Mouse (Mus musculus): Measurements from ENCODE around the gene Erc2. TPM values are rescaled to one million over a fixed set of nuclear protein-coding genes. Genes with fewer than 3 reads are reported as not detected.

The Erc2 gene
- polyA plus RNA-seq, 1 experiment = 0.53 TPM

DNA sequence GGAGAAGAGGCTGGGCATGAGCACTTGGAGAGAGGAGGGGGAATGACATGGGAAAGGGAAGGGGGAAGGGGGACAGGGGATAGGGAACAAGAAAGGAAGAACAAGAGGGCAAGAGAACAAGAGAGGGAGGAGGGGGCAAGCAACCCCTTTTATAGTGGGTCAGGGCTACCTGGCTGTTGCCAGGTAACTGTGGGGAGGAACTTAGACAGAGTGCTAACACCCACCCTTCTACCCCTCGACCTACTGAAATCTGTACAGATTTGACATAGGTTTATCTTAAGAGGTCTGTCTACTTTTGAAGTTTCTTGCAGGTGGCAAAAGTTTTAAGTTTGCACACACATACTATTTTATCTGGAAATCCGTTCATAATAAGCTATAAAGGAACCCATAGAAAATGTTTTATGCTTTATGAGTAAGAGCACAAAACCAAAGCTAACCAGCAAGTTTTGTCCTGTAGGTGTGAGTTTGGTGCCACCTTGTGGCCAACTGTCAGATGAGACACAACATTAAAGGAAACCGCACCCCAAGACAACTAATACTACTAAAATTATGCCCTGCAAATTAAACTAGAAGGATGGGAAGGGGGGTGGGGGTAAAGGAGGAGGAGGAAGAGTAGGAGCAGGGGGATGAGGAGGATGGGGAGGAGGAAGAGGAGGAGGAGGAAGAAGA is 119.2 kb downstream of the Erc2 start:
- H3ac ChIP-seq (ENCODE audit: control insufficient read depth, insufficient read length) = no peak overlapping the region
- no peak for TF ChIP-seq USF1 (IDR thresholded peaks at IDR 0.05; ENCODE audit: low read depth)
- no peak for TF ChIP-seq CEBPB (IDR thresholded peaks at IDR 0.05; ENCODE audit: insufficient read depth, poor library complexity, severe bottlenecking)
- TF ChIP-seq SRF (IDR thresholded peaks at IDR 0.05; ENCODE audit: control insufficient read depth, insufficient read length, low read depth) = no peak
- no peak for TF ChIP-seq MYOG (IDR thresholded peaks at IDR 0.05; ENCODE audit: control insufficient read depth in 1 of 3, insufficient read depth in 1 of 3, insufficient read length in 2 of 3, low read depth in 2 of 3)
- TF ChIP-seq TCF3 (IDR thresholded peaks at IDR 0.05; ENCODE audit: insufficient read length, low read depth) = no peak
- TF ChIP-seq POLR2A (IDR thresholded peaks at IDR 0.05; ENCODE audit: insufficient read length, low read depth) = no peak
- no peak for TF ChIP-seq TCF12 (IDR thresholded peaks at IDR 0.05; ENCODE audit: insufficient read depth, poor library complexity, severe bottlenecking)
- TF ChIP-seq MYOD1 (IDR thresholded peaks at IDR 0.05; ENCODE audit: control insufficient read depth in 1 of 3, insufficient read length in 2 of 3, low read depth in 2 of 3) = no peak
- TF ChIP-seq POLR2AphosphoS2 (IDR thresholded peaks at IDR 0.05; ENCODE audit: insufficient read length, low read depth) = no peak
- TF ChIP-seq REST (IDR thresholded peaks at IDR 0.05; ENCODE audit: insufficient read depth, insufficient read length) = no peak
- no peak for TF ChIP-seq MAX (IDR thresholded peaks at IDR 0.05; ENCODE audit: low read depth)
- no peak for TF ChIP-seq E2F4 (IDR thresholded peaks at IDR 0.05; ENCODE audit: insufficient read depth)

DNA sequence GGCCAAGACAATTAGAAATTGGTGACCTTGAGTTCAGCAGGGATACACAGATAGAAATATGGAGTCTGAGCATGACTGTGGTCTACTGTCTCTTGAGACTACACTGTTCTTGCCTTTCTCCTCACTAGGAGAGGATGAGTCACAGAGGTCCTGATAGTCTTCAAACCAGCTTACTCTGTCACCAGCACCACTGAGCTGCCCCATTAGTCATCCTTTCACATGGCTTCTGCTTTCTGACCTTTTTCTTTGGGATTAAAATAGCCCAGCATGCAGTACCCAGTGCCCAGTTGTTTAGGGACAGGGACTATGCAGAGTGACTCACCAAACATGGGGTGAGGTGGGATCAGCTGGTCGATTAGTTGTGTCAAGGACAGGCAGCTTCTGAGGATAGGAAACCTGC is 132.1 kb downstream of the Erc2 start:
- no peaks in the 10 kb centered on the region for H3K79me2 ChIP-seq (ENCODE audit: control insufficient read depth, insufficient read depth)
- H3K4me3 ChIP-seq = no peak overlapping the region
- H3K36me3 ChIP-seq (ENCODE audit: control insufficient read depth, insufficient read depth) = no peaks in the 10 kb centered on the region
- no peak for TF ChIP-seq MYOG (IDR thresholded peaks at IDR 0.05; ENCODE audit: control insufficient read depth in 1 of 3, insufficient read depth in 1 of 3, insufficient read length in 2 of 3, low read depth in 2 of 3)
- no peak for TF ChIP-seq MAX (IDR thresholded peaks at IDR 0.05; ENCODE audit: low read depth)
- no peak for TF ChIP-seq USF1 (IDR thresholded peaks at IDR 0.05; ENCODE audit: low read depth)
- no peak for TF ChIP-seq POLR2A (IDR thresholded peaks at IDR 0.05; ENCODE audit: insufficient read length, low read depth)
- TF ChIP-seq MYOD1 (IDR thresholded peaks at IDR 0.05; ENCODE audit: control insufficient read depth in 1 of 3, insufficient read length in 2 of 3, low read depth in 2 of 3) = no peak
- no peak for TF ChIP-seq SRF (IDR thresholded peaks at IDR 0.05; ENCODE audit: control insufficient read depth, insufficient read length, low read depth)
- no peak for TF ChIP-seq E2F4 (IDR thresholded peaks at IDR 0.05; ENCODE audit: insufficient read depth)
- TF ChIP-seq POLR2AphosphoS2 (IDR thresholded peaks at IDR 0.05; ENCODE audit: insufficient read length, low read depth) = no peak
- TF ChIP-seq TCF12 (IDR thresholded peaks at IDR 0.05; ENCODE audit: insufficient read depth, poor library complexity, severe bottlenecking) = no peak
- TF ChIP-seq REST (IDR thresholded peaks at IDR 0.05; ENCODE audit: insufficient read depth, insufficient read length) = no peak
- no peak for TF ChIP-seq TCF3 (IDR thresholded peaks at IDR 0.05; ENCODE audit: insufficient read length, low read depth)
- TF ChIP-seq CEBPB (IDR thresholded peaks at IDR 0.05; ENCODE audit: insufficient read depth, poor library complexity, severe bottlenecking) = no peak
- no peak overlapping the region for H3K4me2 ChIP-seq (ENCODE audit: low read depth)
- no peak overlapping the region for H3ac ChIP-seq (ENCODE audit: control insufficient read depth, insufficient read length)
- H3K27me3 ChIP-seq (ENCODE audit: control insufficient read depth, insufficient read depth, insufficient read length) = no peaks in the 10 kb centered on the region

More for the DNA sequence above, 119.2 kb downstream of the Erc2 start:
- H3K4me2 ChIP-seq (ENCODE audit: low read depth) = no peak overlapping the region
- H3K36me3 ChIP-seq (ENCODE audit: control insufficient read depth, insufficient read depth) = no peaks in the 10 kb centered on the region
- no peak overlapping the region for H3K4me3 ChIP-seq
- no peaks in the 10 kb centered on the region for H3K79me2 ChIP-seq (ENCODE audit: control insufficient read depth, insufficient read depth)
- H3K27me3 ChIP-seq (ENCODE audit: control insufficient read depth, insufficient read depth, insufficient read length) = no peaks in the 10 kb centered on the region

DNA sequence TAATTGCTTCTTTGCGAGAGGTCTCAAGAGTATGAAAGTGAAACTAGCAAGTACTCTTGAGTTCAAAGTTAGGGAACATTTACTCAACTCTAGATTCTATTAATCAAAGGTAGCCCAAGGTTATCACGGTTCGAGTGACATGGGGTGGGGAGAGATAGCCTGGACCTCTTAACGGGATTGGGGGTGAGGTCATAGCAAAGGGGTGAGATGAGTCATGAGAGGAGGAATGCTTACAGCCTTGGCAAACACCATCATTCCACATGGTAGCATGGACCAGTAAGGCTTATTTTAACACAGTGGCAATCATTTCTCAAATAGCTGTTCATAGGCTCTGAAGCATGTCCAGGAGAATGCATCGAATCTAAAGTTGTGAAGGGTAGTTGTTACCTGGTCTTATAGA is 134.7 kb downstream of the Erc2 start:
- Histone ChIP-seq H3ac (ENCODE audit: control insufficient read depth, insufficient read length) (no peak overlapping the region), H3K4me2 (ENCODE audit: low read depth) (peak overlapping the region; percentile 27)
- no peak for TF ChIP-seq CEBPB (IDR thresholded peaks at IDR 0.05; ENCODE audit: insufficient read depth, poor library complexity, severe bottlenecking)
- no peak for TF ChIP-seq E2F4 (IDR thresholded peaks at IDR 0.05; ENCODE audit: insufficient read depth)
- TF ChIP-seq MAX (IDR thresholded peaks at IDR 0.05; ENCODE audit: low read depth) = no peak
- TF ChIP-seq SRF (IDR thresholded peaks at IDR 0.05; ENCODE audit: control insufficient read depth, insufficient read length, low read depth) = no peak
- TF ChIP-seq REST (IDR thresholded peaks at IDR 0.05; ENCODE audit: insufficient read depth, insufficient read length) = no peak
- TF ChIP-seq POLR2AphosphoS2 (IDR thresholded peaks at IDR 0.05; ENCODE audit: insufficient read length, low read depth) = no peak
- no peak for TF ChIP-seq USF1 (IDR thresholded peaks at IDR 0.05; ENCODE audit: low read depth)
- no peak for TF ChIP-seq POLR2A (IDR thresholded peaks at IDR 0.05; ENCODE audit: insufficient read length, low read depth)
- no peak for TF ChIP-seq MYOD1 (IDR thresholded peaks at IDR 0.05; ENCODE audit: control insufficient read depth in 1 of 3, insufficient read length in 2 of 3, low read depth in 2 of 3)
- TF ChIP-seq MYOG (IDR thresholded peaks at IDR 0.05; ENCODE audit: control insufficient read depth in 1 of 3, insufficient read depth in 1 of 3, insufficient read length in 2 of 3, low read depth in 2 of 3) = no peak
- no peak for TF ChIP-seq TCF3 (IDR thresholded peaks at IDR 0.05; ENCODE audit: insufficient read length, low read depth)
- TF ChIP-seq TCF12 (IDR thresholded peaks at IDR 0.05; ENCODE audit: insufficient read depth, poor library complexity, severe bottlenecking) = no peak

DNA sequence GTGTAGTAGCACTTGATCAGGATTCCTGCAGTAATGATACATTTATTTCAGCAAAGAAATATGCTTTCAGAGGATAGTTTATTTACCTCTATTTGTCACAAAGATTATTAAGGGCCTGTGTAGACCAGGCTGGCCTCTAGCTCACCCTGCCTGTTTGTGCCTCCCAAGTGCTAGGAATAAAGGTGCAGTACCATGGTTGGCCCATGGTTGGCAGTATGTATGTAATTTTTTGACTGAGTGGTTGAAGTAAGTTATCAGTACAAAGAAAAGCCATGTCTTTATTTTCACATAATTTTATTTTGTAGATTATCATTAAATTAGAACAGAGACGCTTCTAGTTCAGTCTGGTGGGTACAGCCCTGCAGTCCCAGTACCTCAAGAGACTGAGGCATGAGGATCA is 136.0 kb downstream of the Erc2 start:
- H3K36me3 ChIP-seq (ENCODE audit: control insufficient read depth, insufficient read depth) = no peaks in the 10 kb centered on the region
- H3K79me2 ChIP-seq (ENCODE audit: control insufficient read depth, insufficient read depth) = no peaks in the 10 kb centered on the region
- no peaks in the 10 kb centered on the region for H3K27me3 ChIP-seq (ENCODE audit: control insufficient read depth, insufficient read depth, insufficient read length)
- TF ChIP-seq POLR2A (IDR thresholded peaks at IDR 0.05; ENCODE audit: insufficient read length, low read depth) (no peak), E2F4 (IDR thresholded peaks at IDR 0.05; ENCODE audit: insufficient read depth) (no peak), CEBPB (IDR thresholded peaks at IDR 0.05; ENCODE audit: insufficient read depth, poor library complexity, severe bottlenecking) (no peak)
- H3K4me3 ChIP-seq = no peak overlapping the region
- no peak overlapping the region for H3ac ChIP-seq (ENCODE audit: control insufficient read depth, insufficient read length)
- no peak overlapping the region for H3K4me2 ChIP-seq (ENCODE audit: low read depth)

More for the DNA sequence above, 134.7 kb downstream of the Erc2 start:
- H3K4me3 ChIP-seq = no peak overlapping the region
- H3K27me3 ChIP-seq (ENCODE audit: control insufficient read depth, insufficient read depth, insufficient read length) = no peaks in the 10 kb centered on the region
- no peaks in the 10 kb centered on the region for H3K79me2 ChIP-seq (ENCODE audit: control insufficient read depth, insufficient read depth)
- H3K36me3 ChIP-seq (ENCODE audit: control insufficient read depth, insufficient read depth) = no peaks in the 10 kb centered on the region
